Mouse (Mus musculus): Measurements from ENCODE around the gene Retreg3. TPM values are rescaled to one million over a fixed set of nuclear protein-coding genes. Genes with fewer than 3 reads are reported as not detected.

Gene Retreg3
- polyA plus RNA-seq, 1 experiment from 2014 or later = 11.1 TPM

DNA sequence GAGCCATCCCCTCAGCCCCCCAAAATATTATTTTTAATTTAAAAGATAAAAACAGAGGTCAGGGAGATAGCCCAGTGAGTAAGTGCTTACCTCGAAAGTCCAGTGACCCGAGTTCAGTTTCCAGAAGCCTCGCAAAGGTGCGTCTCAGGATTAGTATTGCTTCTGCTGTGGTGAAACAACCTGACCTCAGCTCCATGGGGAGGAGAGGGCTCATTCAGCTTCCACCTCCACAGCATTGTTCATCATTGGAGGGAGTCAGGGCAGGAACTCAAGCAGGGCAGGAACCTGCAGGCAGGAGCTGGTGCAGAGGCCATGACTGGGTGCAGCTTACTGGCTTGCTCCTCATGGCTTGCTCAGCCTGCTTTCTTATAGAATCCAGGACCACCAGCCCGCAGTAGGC, 58.6 kb downstream of the Retreg3 start:
- DNase-seq (ENCODE audit: low spot score) (no peak), ATAC-seq (replicated peaks; ENCODE audit: low FRiP score) (no peak)
- H3K9ac ChIP-seq (ENCODE audit: low read length) = no peak overlapping the region
- no peaks in the 10 kb centered on the region for H3K36me3 ChIP-seq (ENCODE audit: control insufficient read depth, insufficient read depth, low read length)
- H3K27me3 ChIP-seq (ENCODE audit: control insufficient read depth, insufficient read depth, low read length) = no peaks in the 10 kb centered on the region
- no peak overlapping the region for H3K4me3 ChIP-seq (ENCODE audit: low read depth, low read length)
- H3K9me3 ChIP-seq (ENCODE audit: control insufficient read depth, low read length) = no peaks in the 10 kb centered on the region
- WGBS = 94% methylated on average over 5 of the region's 5 CpGs
- 0 out of 2 replicates have a peak, but pooled peaks cover 2% of the 10 kb centered on the region for H3K4me1 ChIP-seq (replicated peaks; ENCODE audit: control insufficient read depth, insufficient read depth, low read length)
- H3K4me2 ChIP-seq (ENCODE audit: low read depth, low read length, severe bottlenecking) = no peak overlapping the region
- H3K27ac ChIP-seq (ENCODE audit: low read depth, low read length) = no peak overlapping the region

DNA sequence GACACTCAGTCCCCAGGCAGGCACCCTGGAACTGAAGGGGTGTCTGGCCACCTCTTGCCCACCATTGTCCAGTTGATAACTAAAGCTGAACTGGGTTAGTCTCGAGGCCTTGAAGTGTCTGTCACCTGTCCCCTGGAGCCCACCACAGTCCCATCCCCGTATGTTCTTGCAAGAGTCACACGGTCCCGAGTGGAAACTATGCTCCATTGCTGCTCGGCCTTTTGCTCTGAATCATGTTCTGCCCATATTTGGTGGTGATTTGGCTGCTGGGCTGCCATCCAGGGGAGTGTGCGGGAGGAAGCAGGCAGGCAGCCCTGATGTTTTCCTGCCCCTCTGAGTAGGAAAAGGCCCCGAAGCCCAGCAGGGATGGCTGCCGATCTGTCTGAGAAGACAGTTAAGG, 59.6 kb downstream of the Retreg3 start:
- Histone ChIP-seq H3K27ac (ENCODE audit: low read depth, low read length) (no peak overlapping the region), H3K36me3 (ENCODE audit: control insufficient read depth, insufficient read depth, low read length) (no peaks in the 10 kb centered on the region), H3K4me2 (ENCODE audit: low read depth, low read length, severe bottlenecking) (no peak overlapping the region), H3K9ac (ENCODE audit: low read length) (no peak overlapping the region), H3K27me3 (ENCODE audit: control insufficient read depth, insufficient read depth, low read length) (no peaks in the 10 kb centered on the region), H3K9me3 (ENCODE audit: control insufficient read depth, low read length) (no peaks in the 10 kb centered on the region), H3K4me1 (replicated peaks; ENCODE audit: control insufficient read depth, insufficient read depth, low read length) (0 out of 2 replicates have a peak, but pooled peaks cover 2% of the 10 kb centered on the region), H3K4me3 (ENCODE audit: low read depth, low read length) (no peak overlapping the region)
- WGBS = 81% methylated on average over 8 of the region's 8 CpGs
- DNase-seq (ENCODE audit: low spot score) (peak; percentile 48), ATAC-seq (replicated peaks; ENCODE audit: low FRiP score) (no peak)

DNA sequence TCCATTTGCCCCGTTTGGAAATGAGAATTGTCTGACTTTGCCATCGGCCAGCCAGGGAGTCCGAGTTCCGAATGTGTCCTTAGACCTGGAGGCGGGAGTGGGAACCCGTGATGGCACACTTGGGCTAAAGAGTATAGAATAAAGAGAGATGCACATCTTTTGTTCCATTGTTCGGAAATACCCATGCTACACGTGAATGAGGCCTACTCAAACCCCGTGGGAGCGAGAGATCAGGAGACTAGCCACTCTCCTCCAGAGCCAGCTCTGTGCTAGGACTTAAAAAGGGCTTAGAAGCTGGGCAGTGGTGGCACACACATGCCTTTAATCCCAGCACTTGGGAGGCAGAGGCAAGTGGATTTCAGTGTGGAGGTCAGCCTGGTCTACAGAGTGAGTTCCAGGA, 60.2 kb downstream of the Retreg3 start:
- DNase-seq (ENCODE audit: low spot score) (no peak), ATAC-seq (replicated peaks; ENCODE audit: low FRiP score) (no peak)
- Histone ChIP-seq H3K27ac (ENCODE audit: low read depth, low read length) (no peak overlapping the region), H3K27me3 (ENCODE audit: control insufficient read depth, insufficient read depth, low read length) (no peaks in the 10 kb centered on the region), H3K4me2 (ENCODE audit: low read depth, low read length, severe bottlenecking) (no peak overlapping the region), H3K36me3 (ENCODE audit: control insufficient read depth, insufficient read depth, low read length) (no peaks in the 10 kb centered on the region), H3K9ac (ENCODE audit: low read length) (no peak overlapping the region), H3K4me1 (replicated peaks; ENCODE audit: control insufficient read depth, insufficient read depth, low read length) (0 out of 2 replicates have a peak, but pooled peaks cover 2% of the 10 kb centered on the region), H3K4me3 (ENCODE audit: low read depth, low read length) (no peak overlapping the region), H3K9me3 (ENCODE audit: control insufficient read depth, low read length) (no peaks in the 10 kb centered on the region)
- 77% methylated on average over 10 of the region's 10 CpGs for WGBS

DNA sequence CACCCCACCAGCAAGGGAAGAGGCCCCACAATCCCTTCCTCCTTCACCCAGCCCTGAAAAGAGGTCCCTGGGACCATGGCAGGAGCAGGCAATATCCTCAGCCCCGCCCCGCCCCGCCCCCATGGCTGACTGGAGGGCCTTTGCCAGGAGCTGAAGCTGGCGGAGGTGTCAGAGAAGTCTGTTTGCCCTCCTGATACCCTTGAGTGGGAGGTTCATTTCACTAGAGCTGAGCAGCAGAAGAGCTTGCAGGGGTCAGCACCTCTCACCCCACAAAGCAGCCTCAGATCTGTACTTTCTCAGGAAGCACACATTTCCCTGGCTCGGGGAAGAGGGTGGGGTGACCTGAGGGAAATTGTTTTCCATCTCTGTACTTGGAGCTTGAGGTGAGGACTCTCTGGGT, 61.0 kb downstream of the Retreg3 start:
- no peak overlapping the region for H3K4me3 ChIP-seq (ENCODE audit: low read depth, low read length)
- H3K27me3 ChIP-seq (ENCODE audit: control insufficient read depth, insufficient read depth, low read length) = no peaks in the 10 kb centered on the region
- H3K9me3 ChIP-seq (ENCODE audit: control insufficient read depth, low read length) = no peaks in the 10 kb centered on the region
- H3K4me1 ChIP-seq (replicated peaks; ENCODE audit: control insufficient read depth, insufficient read depth, low read length) = no peaks in the 10 kb centered on the region
- H3K36me3 ChIP-seq (ENCODE audit: control insufficient read depth, insufficient read depth, low read length) = no peaks in the 10 kb centered on the region
- no peak for ATAC-seq (replicated peaks; ENCODE audit: low FRiP score)
- H3K27ac ChIP-seq (ENCODE audit: low read depth, low read length) = no peak overlapping the region
- no peak for DNase-seq (ENCODE audit: low spot score)
- no peak overlapping the region for H3K9ac ChIP-seq (ENCODE audit: low read length)
- no peak overlapping the region for H3K4me2 ChIP-seq (ENCODE audit: low read depth, low read length, severe bottlenecking)
- WGBS = 88% methylated on average over 5 of the region's 5 CpGs

DNA sequence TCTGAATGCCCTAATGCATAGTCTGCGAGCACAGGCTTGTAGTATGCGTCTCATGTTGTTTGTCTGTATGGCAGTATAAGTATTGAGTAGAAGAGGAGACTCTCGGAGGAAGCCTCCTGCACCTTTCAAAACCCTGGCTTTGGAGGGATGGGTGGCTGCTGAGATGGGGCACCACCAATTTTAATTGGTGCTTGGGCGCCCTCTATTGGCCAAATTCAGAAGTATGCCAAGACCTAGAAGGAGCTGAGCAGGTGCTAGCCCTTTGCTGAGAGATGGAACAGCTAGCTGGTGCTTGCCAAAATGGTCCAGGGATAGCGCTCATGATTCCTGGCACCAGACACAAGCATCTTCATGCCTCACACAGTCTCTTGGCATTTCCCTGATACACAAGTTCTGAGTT, 61.8 kb downstream of the Retreg3 start:
- H3K4me3 ChIP-seq (ENCODE audit: low read depth, low read length) = no peak overlapping the region
- no peak overlapping the region for H3K27ac ChIP-seq (ENCODE audit: low read depth, low read length)
- H3K27me3 ChIP-seq (ENCODE audit: control insufficient read depth, insufficient read depth, low read length) = no peaks in the 10 kb centered on the region
- H3K9ac ChIP-seq (ENCODE audit: low read length) = no peak overlapping the region
- no peaks in the 10 kb centered on the region for H3K4me1 ChIP-seq (replicated peaks; ENCODE audit: control insufficient read depth, insufficient read depth, low read length)
- WGBS = 32% methylated on average over 5 of the region's 5 CpGs
- no peaks in the 10 kb centered on the region for H3K36me3 ChIP-seq (ENCODE audit: control insufficient read depth, insufficient read depth, low read length)
- DNase-seq (ENCODE audit: low spot score) = peak; percentile 85
- H3K9me3 ChIP-seq (ENCODE audit: control insufficient read depth, low read length) = no peaks in the 10 kb centered on the region
- no peak overlapping the region for H3K4me2 ChIP-seq (ENCODE audit: low read depth, low read length, severe bottlenecking)
- no peak for ATAC-seq (replicated peaks; ENCODE audit: low FRiP score)

DNA sequence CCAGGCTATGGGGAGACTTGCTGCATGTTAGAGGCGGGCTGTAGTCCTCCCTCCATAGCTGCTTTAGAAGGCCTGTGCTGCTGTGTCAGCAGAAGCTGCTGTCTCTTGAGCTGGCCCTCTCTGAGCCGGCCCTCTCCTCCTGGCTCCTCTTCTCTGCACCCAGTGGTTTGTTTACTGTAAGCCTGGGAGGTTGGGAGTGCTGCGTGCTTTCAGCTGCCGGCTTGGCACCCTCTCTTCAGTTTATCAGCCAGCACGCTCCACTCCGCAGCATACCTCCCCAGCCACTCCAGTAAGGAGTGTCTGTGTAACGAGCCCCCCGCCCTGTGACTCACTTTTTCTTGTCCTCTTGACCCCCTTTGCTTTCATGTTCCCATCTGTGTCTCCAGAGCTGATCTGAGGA, 62.8 kb downstream of the Retreg3 start:
- Histone ChIP-seq H3K27ac (ENCODE audit: low read depth, low read length) (no peak overlapping the region), H3K36me3 (ENCODE audit: control insufficient read depth, insufficient read depth, low read length) (no peaks in the 10 kb centered on the region), H3K9ac (ENCODE audit: low read length) (no peak overlapping the region), H3K4me3 (ENCODE audit: low read depth, low read length) (no peak overlapping the region), H3K4me1 (replicated peaks; ENCODE audit: control insufficient read depth, insufficient read depth, low read length) (no peaks in the 10 kb centered on the region), H3K9me3 (ENCODE audit: control insufficient read depth, low read length) (no peaks in the 10 kb centered on the region), H3K4me2 (ENCODE audit: low read depth, low read length, severe bottlenecking) (no peak overlapping the region), H3K27me3 (ENCODE audit: control insufficient read depth, insufficient read depth, low read length) (no peaks in the 10 kb centered on the region)
- ATAC-seq (replicated peaks; ENCODE audit: low FRiP score) (no peak), DNase-seq (ENCODE audit: low spot score) (no peak)
- 61% methylated on average over 8 of the region's 8 CpGs for WGBS

DNA sequence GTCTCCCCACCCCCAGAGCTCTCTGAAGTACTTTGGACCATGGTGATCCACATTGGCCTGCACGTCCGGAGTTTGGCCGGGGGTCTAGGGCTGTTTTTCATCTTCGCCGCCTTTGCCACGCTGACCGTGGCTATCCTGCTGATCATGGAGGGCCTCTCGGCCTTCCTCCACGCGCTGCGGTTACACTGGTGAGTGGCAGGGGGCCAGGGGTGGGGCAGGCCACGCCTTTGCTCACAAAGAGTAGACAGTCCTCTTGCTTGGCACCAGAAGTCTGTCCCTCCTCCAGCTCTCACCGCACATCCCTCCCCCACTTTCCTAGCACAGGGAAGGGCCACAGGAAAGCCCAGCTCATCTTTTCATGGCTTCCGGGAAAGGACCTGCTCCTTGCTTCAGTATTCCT, 64.3 kb downstream of the Retreg3 start:
- H3K36me3 ChIP-seq (ENCODE audit: control insufficient read depth, insufficient read depth, low read length) = no peaks in the 10 kb centered on the region
- DNase-seq (ENCODE audit: low spot score) (no peak), ATAC-seq (replicated peaks; ENCODE audit: low FRiP score) (no peak)
- H3K4me3 ChIP-seq (ENCODE audit: low read depth, low read length) = no peak overlapping the region
- no peak overlapping the region for H3K4me2 ChIP-seq (ENCODE audit: low read depth, low read length, severe bottlenecking)
- H3K27me3 ChIP-seq (ENCODE audit: control insufficient read depth, insufficient read depth, low read length) = no peaks in the 10 kb centered on the region
- H3K4me1 ChIP-seq (replicated peaks; ENCODE audit: control insufficient read depth, insufficient read depth, low read length) = no peaks in the 10 kb centered on the region
- H3K9ac ChIP-seq (ENCODE audit: low read length) = no peak overlapping the region
- WGBS = 86% methylated on average over 14 of the region's 14 CpGs
- no peak overlapping the region for H3K27ac ChIP-seq (ENCODE audit: low read depth, low read length)
- no peaks in the 10 kb centered on the region for H3K9me3 ChIP-seq (ENCODE audit: control insufficient read depth, low read length)

DNA sequence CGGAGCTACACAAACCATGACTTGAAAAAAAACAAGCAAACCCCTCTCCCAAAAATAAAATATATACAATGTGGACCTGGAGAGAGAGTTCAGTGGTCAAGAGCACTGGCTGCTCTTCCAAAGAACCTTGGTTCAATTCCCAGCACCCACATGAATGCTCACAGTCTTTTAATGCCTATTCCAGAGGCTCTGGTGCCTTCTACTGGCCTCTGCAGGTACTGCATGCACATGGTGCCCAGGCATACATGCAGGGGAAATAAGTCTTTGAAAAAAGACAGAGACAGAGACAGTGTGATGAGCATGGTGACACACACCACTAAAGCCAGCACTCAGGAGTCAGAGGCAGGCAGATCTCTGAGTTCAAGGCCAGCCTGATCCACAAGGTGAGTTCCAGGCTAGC, 65.7 kb downstream of the Retreg3 start:
- Histone ChIP-seq H3K36me3 (ENCODE audit: control insufficient read depth, insufficient read depth, low read length) (no peaks in the 10 kb centered on the region), H3K27me3 (ENCODE audit: control insufficient read depth, insufficient read depth, low read length) (no peaks in the 10 kb centered on the region), H3K9ac (ENCODE audit: low read length) (no peak overlapping the region), H3K4me2 (ENCODE audit: low read depth, low read length, severe bottlenecking) (no peak overlapping the region), H3K27ac (ENCODE audit: low read depth, low read length) (no peak overlapping the region), H3K9me3 (ENCODE audit: control insufficient read depth, low read length) (no peaks in the 10 kb centered on the region), H3K4me1 (replicated peaks; ENCODE audit: control insufficient read depth, insufficient read depth, low read length) (no peaks in the 10 kb centered on the region), H3K4me3 (ENCODE audit: low read depth, low read length) (no peak overlapping the region)
- 94% methylated on average over 1 of the region's 1 CpGs for WGBS
- no peak for ATAC-seq (replicated peaks; ENCODE audit: low FRiP score)
- no peak for DNase-seq (ENCODE audit: low spot score)

DNA sequence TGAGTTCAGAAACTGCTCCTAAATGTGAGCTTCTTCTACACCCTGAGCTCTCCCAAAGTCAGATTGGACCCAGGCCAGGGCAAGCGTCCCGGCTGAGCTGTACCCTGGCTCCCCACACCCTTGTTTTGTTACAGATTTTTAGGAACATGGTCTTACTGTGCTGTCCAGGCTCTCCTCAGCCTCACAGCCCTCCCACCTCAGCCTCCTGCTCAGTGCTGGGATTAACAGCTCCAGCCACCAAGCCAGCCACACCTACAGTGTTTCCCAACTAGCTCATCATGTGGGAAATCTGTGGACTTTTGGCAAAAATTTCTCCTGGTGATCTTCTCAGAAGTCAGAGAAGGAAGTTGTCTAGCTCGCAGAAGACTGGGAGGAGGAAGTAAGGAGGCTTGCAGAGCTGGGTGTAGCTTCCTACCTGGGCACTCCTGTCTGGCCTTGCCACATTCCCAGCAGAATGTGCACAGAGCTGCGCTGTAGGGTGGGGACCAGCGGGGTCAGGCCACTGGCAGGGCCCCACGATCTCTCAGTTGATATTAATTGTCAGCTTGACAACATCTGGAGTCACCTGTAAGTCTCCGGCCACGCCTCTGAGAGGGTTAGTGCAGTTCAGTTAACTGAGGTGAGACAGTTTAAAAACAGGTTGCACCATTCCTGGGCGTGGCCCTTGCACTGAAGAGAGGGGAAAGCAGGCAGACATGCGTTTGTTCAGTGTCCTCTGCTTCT, 66.8 kb downstream of the Retreg3 start:
- H3K27ac ChIP-seq (ENCODE audit: low read depth, low read length) = no peak overlapping the region
- DNase-seq (ENCODE audit: low spot score) (no peak), ATAC-seq (replicated peaks; ENCODE audit: low FRiP score) (no peak)
- H3K9ac ChIP-seq (ENCODE audit: low read length) = no peak overlapping the region
- no peak overlapping the region for H3K4me2 ChIP-seq (ENCODE audit: low read depth, low read length, severe bottlenecking)
- H3K4me3 ChIP-seq (ENCODE audit: low read depth, low read length) = no peak overlapping the region
- whole genome bisulfite sequencing = 93% methylated on average over 10 of the region's 10 CpGs
- no peaks in the 10 kb centered on the region for H3K27me3 ChIP-seq (ENCODE audit: control insufficient read depth, insufficient read depth, low read length)
- H3K9me3 ChIP-seq (ENCODE audit: control insufficient read depth, low read length) = no peaks in the 10 kb centered on the region
- H3K4me1 ChIP-seq (replicated peaks; ENCODE audit: control insufficient read depth, insufficient read depth, low read length) = no peaks in the 10 kb centered on the region
- no peaks in the 10 kb centered on the region; the same call in 1 of the 2 replicates for H3K36me3 ChIP-seq (ENCODE audit: control insufficient read depth, insufficient read depth, low read length)

All from forebrain, embryonic 11.5 days (tissue).